Mouse (Mus musculus) embryonic fibroblast, embryonic 13.5 days (primary cell): ENCODE data around the gene Acvrl1.

Experiments used
- CTCF ChIP-seq: IDR thresholded peaks from 2 replicates; pipeline ENCODE4 v1.5.1; 2011; ENCODE audit warnings: mild to moderate bottlenecking, control low read depth, low read length, moderate library complexity, borderline replicate concordance; ENCODE audit not compliant: insufficient read depth
- POLR2A ChIP-seq: IDR thresholded peaks from 2 replicates; pipeline ENCODE4 v1.6.1; 2011; ENCODE audit warnings: low read depth, mild to moderate bottlenecking, control low read depth, low read length, moderate library complexity

GRCm38 (mm10) chr15:101173421-101174211 is 45.3 kb downstream of the Acvrl1 start, which contains the start of gene Acvr1b:
- peak; percentile 65 for TF ChIP-seq POLR2A
- TF ChIP-seq CTCF = no peak
